Mouse (Mus musculus) frontal cortex, postnatal 36 days (tissue): ENCODE data around the gene Lce3d.

Experiments used
- DNase-seq, 2 experiments: peaks; one replicate each; pipeline ENCODE4 v3.0.0; 2022; ENCODE audit warnings: low spot score in 2 of 2

The Lce3d gene

DNA sequence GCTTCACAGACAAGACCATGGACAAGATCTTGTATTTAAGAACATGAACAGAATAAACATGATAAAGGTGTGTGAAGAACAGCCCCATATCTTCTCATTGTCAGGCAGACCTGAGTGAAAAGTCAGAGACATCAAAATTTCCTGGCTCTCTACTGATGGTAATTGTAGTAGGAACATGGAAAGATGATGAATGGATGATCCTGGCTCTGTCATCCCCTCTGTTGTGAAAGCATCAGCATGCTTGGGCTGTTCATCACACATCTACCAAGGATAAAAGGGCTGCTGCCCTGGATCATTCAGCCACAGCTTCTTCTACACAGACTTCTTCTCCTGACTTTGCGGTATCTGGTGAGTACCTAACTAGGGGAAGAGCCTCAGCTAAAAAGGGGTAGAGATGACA lies at the start of gene Lce3d:
Lce3d (plus strand) TSS at position 301 of the 400 bp plus-strand sequence.
- no peak for DNase-seq

DNA sequence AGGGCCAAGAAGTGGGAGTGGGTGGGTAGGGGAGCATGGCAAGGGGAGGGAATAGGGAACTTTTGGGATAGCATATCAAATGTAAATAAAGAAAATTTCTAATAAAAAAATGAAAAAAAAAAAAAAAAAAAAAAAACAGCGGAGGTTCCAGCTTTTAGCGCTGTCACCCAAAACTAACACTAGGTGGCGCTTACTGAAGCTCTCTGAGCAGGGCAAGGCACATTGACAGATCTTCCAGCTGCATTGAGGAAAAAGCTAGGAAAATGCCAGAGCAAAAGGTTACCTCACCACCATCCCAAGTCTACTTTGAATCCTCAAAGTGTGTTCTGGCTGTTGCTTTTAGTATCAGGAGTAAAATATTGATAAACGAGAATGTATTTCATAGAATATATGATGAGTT lies 49.6 kb upstream of the Lce3d start:
- DNase-seq = peak; percentile 16 to 35

DNA sequence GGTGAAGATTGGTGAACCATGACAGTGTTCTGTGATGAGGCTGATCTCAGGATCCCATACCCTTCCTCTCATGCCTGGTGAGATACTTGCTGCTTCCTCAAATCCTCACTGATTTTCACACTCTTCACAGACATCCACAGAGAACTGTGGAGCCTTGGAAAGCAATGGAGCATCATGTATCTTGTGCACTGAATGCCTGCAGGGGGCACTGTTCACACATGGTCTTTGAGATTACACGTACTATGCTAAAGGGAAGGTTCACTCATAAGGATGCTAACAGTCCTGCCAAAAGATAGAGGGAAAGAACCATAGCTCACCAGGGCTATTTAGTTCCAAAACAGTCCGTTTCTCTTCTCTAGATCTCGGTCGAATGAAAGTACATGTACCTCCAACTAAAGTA lies 36.8 kb upstream of the Lce3d start:
- DNase-seq = peak in 1 of 2 experiments; percentile 34

DNA sequence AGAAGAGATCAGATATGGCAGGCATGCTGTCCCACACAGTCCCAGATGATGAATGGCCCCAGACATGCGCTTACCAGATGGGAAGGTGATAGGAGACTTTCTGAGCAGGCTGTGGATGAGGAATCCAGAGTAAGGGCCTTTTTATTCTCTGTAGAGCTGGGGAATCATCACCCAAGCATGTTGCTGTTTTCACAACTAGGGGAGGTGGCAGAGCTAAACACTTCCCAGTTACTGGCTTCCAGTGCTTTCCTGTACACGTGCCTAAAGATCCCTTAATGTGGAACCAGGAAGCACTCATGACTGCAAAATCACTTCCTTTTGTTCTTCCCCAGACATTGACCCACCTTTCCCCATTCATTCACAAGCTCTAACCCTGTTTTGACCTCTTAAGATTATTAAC lies 31.1 kb upstream of the Lce3d start, which contains the start of gene Lce3a:
Lce3a (minus strand) TSS at position 101 of the 400 bp plus-strand sequence.
- no peak for DNase-seq

DNA sequence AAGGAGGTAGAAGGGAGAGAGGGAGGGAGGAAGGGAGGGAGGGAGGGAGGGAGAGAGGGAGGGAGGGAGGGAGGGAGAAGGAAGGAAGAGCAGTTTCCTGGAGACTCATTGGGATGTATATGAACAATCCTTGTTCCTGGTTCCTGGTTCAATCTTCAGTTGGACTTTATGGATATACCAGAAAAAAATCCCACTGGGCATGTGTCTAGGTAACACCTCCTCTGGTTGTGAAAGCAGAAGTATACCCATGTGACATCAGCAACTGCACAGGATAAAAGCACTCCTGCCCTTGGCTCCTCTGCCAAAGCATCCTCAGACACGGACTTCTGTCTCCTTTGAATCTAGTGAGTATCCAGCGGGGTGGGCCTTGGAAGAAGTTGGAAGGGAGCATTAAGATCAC lies 24.5 kb upstream of the Lce3d start, which contains the start of gene Lce3b:
Lce3b (plus strand) TSS at position 301 of the 400 bp plus-strand sequence.
- DNase-seq = no peak

DNA sequence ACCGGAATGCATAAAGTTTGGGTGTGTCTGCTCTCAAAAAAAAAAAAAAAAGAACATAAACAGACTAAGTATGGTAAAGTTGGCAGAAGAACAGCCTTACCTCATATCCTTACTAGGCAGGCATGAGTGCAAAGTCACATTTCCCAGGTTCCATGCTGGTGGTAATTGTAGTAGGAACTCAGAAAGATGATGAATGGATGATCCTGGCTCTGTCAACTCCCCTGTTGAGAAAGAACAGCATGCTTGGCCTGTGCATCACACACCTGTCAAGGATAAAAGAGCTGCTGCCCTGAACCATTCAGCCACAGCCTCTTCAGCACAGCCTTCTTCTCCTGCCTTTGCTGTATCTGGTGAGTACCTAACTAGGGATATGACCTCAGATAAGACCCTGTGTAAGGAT lies 13.0 kb upstream of the Lce3d start, which contains the start of gene Lce3c:
Lce3c (plus strand) TSS at position 301 of the 400 bp plus-strand sequence.
- no peak for DNase-seq

DNA sequence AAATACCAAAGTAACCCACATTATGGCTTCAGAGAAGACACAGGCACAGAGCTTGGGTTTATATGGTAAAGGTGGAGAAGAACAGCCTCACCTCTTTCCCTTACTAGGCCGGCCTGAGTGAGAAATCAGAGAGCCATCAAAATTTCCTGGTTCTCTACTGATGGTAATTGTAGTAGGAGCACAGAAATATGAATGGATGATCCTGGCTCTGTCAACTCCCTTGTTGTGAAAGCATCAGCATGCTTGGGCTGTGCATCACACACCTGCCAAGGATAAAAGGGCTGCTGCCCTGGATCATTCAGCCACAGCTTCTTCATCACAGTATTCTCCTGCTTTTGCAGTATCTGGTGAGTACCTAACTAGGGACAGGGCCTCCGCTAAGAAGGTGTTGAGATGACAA lies 9.6 kb downstream of the Lce3d start, which contains the start of gene Lce3e:
Lce3e (plus strand) TSS at position 301 of the 400 bp plus-strand sequence.
- DNase-seq = no peak

DNA sequence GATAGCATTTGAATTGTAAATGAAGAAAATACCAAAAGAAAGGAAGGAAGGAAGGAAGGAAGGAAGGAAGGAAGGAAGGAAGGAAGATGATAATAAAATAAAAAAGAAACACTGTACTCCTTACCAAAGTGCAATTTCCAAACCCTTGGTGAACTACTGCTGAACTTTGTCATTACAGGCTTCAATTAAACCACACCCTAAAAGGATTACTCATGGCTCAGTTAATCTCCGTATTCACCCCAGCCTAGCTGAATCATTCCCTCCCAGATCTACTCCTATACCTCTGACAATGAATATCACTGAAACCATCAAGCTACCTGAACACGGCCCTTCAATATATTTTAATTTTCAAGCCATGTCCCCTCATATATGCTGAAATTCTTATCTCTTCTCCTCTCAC lies 21.3 kb downstream of the Lce3d start:
- no peak for DNase-seq

DNA sequence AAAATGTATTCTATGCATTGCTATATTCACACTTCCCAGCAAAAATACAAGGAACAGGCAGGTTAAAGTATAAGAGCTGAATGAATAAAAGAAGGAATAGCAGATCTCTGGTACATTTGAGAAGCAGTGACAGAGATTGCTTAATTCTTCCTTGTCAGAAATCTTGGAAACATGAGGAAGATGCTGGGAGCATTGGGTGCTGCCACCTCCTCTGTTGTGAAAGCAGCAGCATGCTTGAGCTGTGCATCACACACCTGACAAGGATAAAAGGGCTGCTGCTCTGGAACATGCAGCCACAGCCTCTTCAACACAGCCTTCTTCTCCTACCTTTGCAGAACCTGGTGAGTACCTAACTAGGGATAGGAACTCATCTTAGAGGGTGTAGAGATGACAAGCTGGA lies 34.7 kb downstream of the Lce3d start, which contains the start of gene Lce3f:
Lce3f (plus strand) TSS at position 301 of the 400 bp plus-strand sequence.
- no peak for DNase-seq

DNA sequence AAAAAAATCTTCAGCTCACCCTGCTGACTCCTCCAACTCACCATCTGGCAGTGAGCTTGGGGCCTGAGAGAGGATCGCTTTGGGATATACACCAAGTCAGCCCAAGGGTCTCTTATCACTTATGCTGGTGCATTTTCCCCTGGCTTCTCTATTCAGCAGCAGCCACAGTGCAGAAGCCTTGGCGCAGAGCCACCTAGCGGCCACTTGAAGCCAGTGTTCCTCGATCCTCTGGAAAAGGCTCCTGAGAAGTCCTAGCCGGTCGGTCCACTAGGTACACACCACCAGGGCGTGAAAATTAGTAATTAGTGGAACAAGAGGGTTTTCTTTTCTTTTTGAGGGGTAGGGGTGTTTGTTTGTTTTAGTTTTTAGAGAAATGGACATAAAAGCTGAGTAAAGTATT lies 41.5 kb downstream of the Lce3d start:
- peak; percentile 68 to 76 for DNase-seq

DNA sequence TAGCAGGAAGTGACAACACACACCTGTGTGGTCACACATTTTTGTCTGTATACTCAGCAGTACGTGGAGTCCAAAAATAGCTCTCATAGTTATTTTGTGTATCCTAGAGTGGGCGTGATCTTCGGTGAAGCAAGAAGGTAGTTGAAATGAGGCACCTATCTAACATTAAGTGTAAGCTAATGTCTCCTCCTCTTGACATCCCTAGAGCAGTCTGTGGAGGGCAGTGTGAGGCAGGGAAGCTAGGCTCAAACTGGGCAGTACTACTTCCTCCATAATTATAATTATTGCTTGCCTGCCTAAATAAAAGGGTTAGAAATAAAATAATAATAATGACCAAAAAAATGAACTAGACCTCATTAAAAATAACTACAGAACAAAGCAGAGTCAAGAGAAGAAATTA lies 43.4 kb downstream of the Lce3d start:
- DNase-seq = no peak

DNA sequence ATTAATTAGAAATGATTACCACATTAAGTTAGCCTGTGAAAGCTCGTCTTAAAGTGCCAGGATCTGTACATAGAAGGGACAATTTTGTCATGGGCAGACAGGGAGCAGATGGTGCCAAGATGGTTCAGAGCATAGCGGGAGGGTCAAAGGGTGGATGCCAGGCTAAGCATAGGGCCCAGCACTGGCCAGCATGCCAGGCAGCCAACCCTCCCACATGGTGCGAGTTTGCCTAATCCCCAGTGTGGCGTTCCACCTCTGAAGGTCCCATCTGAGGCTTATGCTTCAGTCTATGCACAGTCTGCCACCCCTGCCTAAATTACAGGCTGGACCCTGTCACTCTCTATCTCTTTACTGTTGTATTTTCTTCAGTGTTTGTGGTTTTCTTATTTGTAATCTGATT lies 45.7 kb downstream of the Lce3d start:
- DNase-seq = no peak
